Mouse (Mus musculus): ENCODE results near the gene Mical3. TPM values are rescaled to one million over a fixed set of nuclear protein-coding genes. Genes with fewer than 3 reads are reported as not detected.
A peak's percentile ranks its signal among the peaks of the same experiment; 100 is the strongest.
"Not testable (repeated sequence)": the region's sequence is repeated elsewhere in the genome, so short reads cannot be mapped to it uniquely, and the experiment has no call there.

Gene Mical3
- total RNA-seq, 2 experiments from 2014 or later, result 123 to 140 TPM

- intact Hi-C loops (cut with DNase I), result loop anchor here (5.0 kb wide), 1 partner anchor 264 kb away; the partner anchor contains the start of gene Pex26
- DNase-seq (ENCODE audit: low spot score), result no peak
Measured at GRCm38 (mm10) chr6:120917975-120918374, 212.8 kb downstream of the Mical3 start.

- intact Hi-C loops (cut with DNase I), result loop anchor here (5.0 kb wide), 1 partner anchor 265 kb away; the partner anchor contains the start of gene Pex26
Measured at GRCm38 (mm10) chr6:120916972-120917881, 213.6 kb downstream of the Mical3 start.

GRCm38 (mm10) chr6:120916074-120916971 lies 214.5 kb downstream of the Mical3 start, which contains the start of gene Bid:
Gene Bid, minus strand, starts transcription at chr6:120916853.
- intact Hi-C loops (cut with DNase I), result loop anchor here (5.0 kb wide), 1 partner anchor 266 kb away; the partner anchor contains the start of gene Pex26
- peak; percentile 80 for DNase-seq (ENCODE audit: low spot score)

More at GRCm38 (mm10) chr6:120916972-120917881, 213.6 kb downstream of the Mical3 start:
- DNase-seq (ENCODE audit: low spot score), result not testable (repeated sequence)

GRCm38 (mm10) chr6:120915649-120915975 lies 215.2 kb downstream of the Mical3 start:
- intact Hi-C loops (cut with DNase I), result loop anchor here (5.0 kb wide), 1 partner anchor 267 kb away; the partner anchor contains the start of gene Pex26
- DNase-seq (ENCODE audit: low spot score), result no peak

- intact Hi-C loops (cut with DNase I), result loop anchor here (5.0 kb wide), 1 partner anchor 267 kb away; the partner anchor contains the start of gene Pex26
- DNase-seq (ENCODE audit: low spot score), result no peak
Measured at GRCm38 (mm10) chr6:120914911-120915648, 215.7 kb downstream of the Mical3 start.

- intact Hi-C loops (cut with DNase I), result no loop called here
- DNase-seq (ENCODE audit: low spot score), result no peak
Measured at GRCm38 (mm10) chr6:120914533-120914910, 216.3 kb downstream of the Mical3 start.

GRCm38 (mm10) chr6:120913783-120914182 lies 217.0 kb downstream of the Mical3 start:
- DNase-seq (ENCODE audit: low spot score), result no peak
- intact Hi-C loops (cut with DNase I), result no loop called here

- DNase-seq (ENCODE audit: low spot score), result no peak
Measured at GRCm38 (mm10) chr6:120912931-120913330, 217.9 kb downstream of the Mical3 start.

GRCm38 (mm10) chr6:120911213-120912007 lies 219.4 kb downstream of the Mical3 start:
- intact Hi-C loops (cut with DNase I), result no loop called here
- DNase-seq (ENCODE audit: low spot score), result no peak

More at GRCm38 (mm10) chr6:120912931-120913330, 217.9 kb downstream of the Mical3 start:
- intact Hi-C loops (cut with DNase I), result no loop called here

GRCm38 (mm10) chr6:120909501-120909900 lies 221.3 kb downstream of the Mical3 start:
- DNase-seq (ENCODE audit: low spot score), result no peak
- intact Hi-C loops (cut with DNase I), result no loop called here

GRCm38 (mm10) chr6:120907876-120908597 lies 222.8 kb downstream of the Mical3 start:
- intact Hi-C loops (cut with DNase I); DNase-seq (ENCODE audit: low spot score): not testable (repeated sequence)

- intact Hi-C loops (cut with DNase I), result no loop called here
- no peak for DNase-seq (ENCODE audit: low spot score)
Measured at GRCm38 (mm10) chr6:120906521-120906920, 224.3 kb downstream of the Mical3 start.

- DNase-seq (ENCODE audit: low spot score), result no peak
- intact Hi-C loops (cut with DNase I), result no loop called here
Measured at GRCm38 (mm10) chr6:120905111-120905510, 225.7 kb downstream of the Mical3 start.

- no peak for DNase-seq (ENCODE audit: low spot score)
- intact Hi-C loops (cut with DNase I), result loop anchor here (5.0 kb wide), 1 partner anchor 48 kb away; no protein-coding TSS in a partner anchor
Measured at GRCm38 (mm10) chr6:120903961-120904360, 226.8 kb downstream of the Mical3 start.

- no peak for DNase-seq (ENCODE audit: low spot score)
- intact Hi-C loops (cut with DNase I), result loop anchor here (5.0 kb wide), 1 partner anchor 49 kb away; no protein-coding TSS in a partner anchor
Measured at GRCm38 (mm10) chr6:120903450-120903912, 227.3 kb downstream of the Mical3 start.

- intact Hi-C loops (cut with DNase I), result loop anchor here (5.0 kb wide), 1 partner anchor 50 kb away; no protein-coding TSS in a partner anchor
- no peak for DNase-seq (ENCODE audit: low spot score)
Measured at GRCm38 (mm10) chr6:120901776-120902645, 228.8 kb downstream of the Mical3 start.
